In genomic region chr14:44988456-44989016, GRCm38 (mm10) we compare ENCODE assay signal across 8 mouse cellular contexts. TPM values are rescaled to one million over a fixed set of nuclear protein-coding genes. Genes with fewer than 3 reads are reported as not detected.
DNase-seq lines count a peak whose midpoint lies in the region; ATAC-seq and TF ChIP-seq lines count a peak whose summit lies in the region.

No protein-coding gene starts in this region.

- no peak for TF ChIP-seq EP300 in liver, embryonic 14.5 days (IDR thresholded peaks at IDR 0.05; ENCODE audit: low read depth)

- H3K4me3 ChIP-seq in kidney, embryonic 14.5 days (ENCODE audit: low read length) = peak overlapping the region; percentile 48
- H3K4me3 ChIP-seq in embryonic facial prominence, embryonic 10.5 days = peak overlapping the region; percentile 61
- peak overlapping the region; percentile 37 to 44 for H3K4me3 ChIP-seq in liver, embryonic 14.5 days (ENCODE audit: insufficient read depth in 1 of 2, low read depth in 2 of 2, low read length in 2 of 2)

- H3K4me1 ChIP-seq in kidney, embryonic 14.5 days (ENCODE audit: control insufficient read depth, insufficient read depth, low read length) = peaks cover 10% of the 10 kb centered on the region
- H3K4me1 ChIP-seq in embryonic facial prominence, embryonic 10.5 days = peaks cover 16% of the 10 kb centered on the region
- H3K4me1 ChIP-seq in liver, embryonic 14.5 days (replicated peaks; ENCODE audit: control insufficient read depth in 2 of 2, insufficient read depth in 2 of 2, low read length in 1 of 2) = no peaks in the 10 kb centered on the region

- H3K36me3 ChIP-seq in kidney, embryonic 14.5 days (ENCODE audit: control insufficient read depth, insufficient read depth, low read length) = no peaks in the 10 kb centered on the region
- H3K36me3 ChIP-seq in embryonic facial prominence, embryonic 10.5 days (replicated peaks) = no peaks in the 10 kb centered on the region
- no peaks in the 10 kb centered on the region for H3K36me3 ChIP-seq in liver, embryonic 14.5 days (replicated peaks; ENCODE audit: control insufficient read depth, insufficient read depth, low read depth)

- H3K9ac ChIP-seq in kidney, embryonic 14.5 days (ENCODE audit: low read depth, low read length) = 0 out of 2 replicates have a peak overlapping the region, but pooled peaks have one; percentile 40
- no peak overlapping the region for H3K9ac ChIP-seq in liver, embryonic 14.5 days (replicated peaks)

- H3K27me3 ChIP-seq in kidney, embryonic 14.5 days (ENCODE audit: control insufficient read depth, insufficient read depth, low read length) = peaks cover 15% of the 10 kb centered on the region
- H3K27me3 ChIP-seq in embryonic facial prominence, embryonic 10.5 days (replicated peaks; ENCODE audit: low read depth, poor library complexity, severe bottlenecking) = peaks cover 39% of the 10 kb centered on the region
- no peaks in the 10 kb centered on the region; the same call in 1 of the 2 replicates for H3K27me3 ChIP-seq in liver, embryonic 14.5 days (ENCODE audit: control insufficient read depth, insufficient read depth, low read length)

- no peak for TF ChIP-seq CTCF in liver, embryonic 14.5 days (IDR thresholded peaks at IDR 0.05; ENCODE audit: low read depth)

- no peak overlapping the region for H3K27ac ChIP-seq in kidney, embryonic 14.5 days (ENCODE audit: low read depth, low read length)
- H3K27ac ChIP-seq in embryonic facial prominence, embryonic 10.5 days (replicated peaks) = no peak overlapping the region
- no peak overlapping the region for H3K27ac ChIP-seq in liver, embryonic 14.5 days

- DNase-seq in kidney, adult 18-20 months = no peak
- DNase-seq in embryonic facial prominence, embryonic 10.5 days (ENCODE audit: low spot score) = no peak
- DNase-seq in heart, postnatal 4 days = peak; percentile 9
- no peak for DNase-seq in liver, embryonic 14.5 days (ENCODE audit: low read depth in 3 of 3, low spot score in 3 of 3)
- DNase-seq in natural killer cell, adult 2 months (ENCODE audit: low spot score in 2 of 2) = peak; percentile 45 to 51
- DNase-seq in thymus, postnatal 36 days = peak; percentile 63 to 74
- no peak for DNase-seq in cerebellum, adult 9-11 months

- H3K4me2 ChIP-seq in kidney, embryonic 14.5 days (replicated peaks; ENCODE audit: low read depth, low read length) = peak overlapping the region; percentile 56
- peak overlapping the region; percentile 50 for H3K4me2 ChIP-seq in liver, embryonic 14.5 days (ENCODE audit: low read depth)

- WGBS in kidney, embryonic 14.5 days = 3% methylated on average over 14 of the region's 14 CpGs
- WGBS in embryonic facial prominence, embryonic 10.5 days = 3% methylated on average over 14 of the region's 14 CpGs
- 1% methylated on average over 14 of the region's 14 CpGs for WGBS in liver, embryonic 14.5 days (ENCODE audit: insufficient replicate concordance)

- H3K9me3 ChIP-seq in kidney, embryonic 14.5 days (ENCODE audit: control insufficient read depth, low read length) = no peaks in the 10 kb centered on the region
- no peaks in the 10 kb centered on the region for H3K9me3 ChIP-seq in embryonic facial prominence, embryonic 10.5 days
- H3K9me3 ChIP-seq in liver, embryonic 14.5 days (ENCODE audit: control insufficient read depth, low read length) = no peaks in the 10 kb centered on the region

- ATAC-seq in kidney, embryonic 14.5 days (ENCODE audit: low FRiP score, low TSS enrichment) = peak; percentile 75
- ATAC-seq in liver, embryonic 14.5 days (ENCODE audit: insufficient read depth) = peak; percentile 31; the same call in 1 of the 2 replicates

RNA-seq across cellular contexts. Expression of gene Ptger2, which starts 0.5 kb away (rescaled TPM):
- polyA plus RNA-seq in kidney, embryonic 14.5 days (2014; fragmentation: Nextera tagmentation; extraction: Ambion mirVana) = 0.37 and 0.42 TPM in 2 replicates
- 0.04 and 0.08 TPM in 2 replicates for polyA plus RNA-seq in embryonic facial prominence, embryonic 10.5 days (2016; fragmentation: Nextera tagmentation; extraction: Ambion mirVana)
- under 1 TPM; 0.14 to 0.17 TPM for total RNA-seq in heart, postnatal 4 days (2021)
- 0.17 and 0.27 TPM in 2 replicates for polyA plus RNA-seq in liver, embryonic 14.5 days (2012; rRNA removed)
- 0.38 and 0.47 TPM in 2 replicates for polyA plus RNA-seq in liver, embryonic 14.5 days (2014; fragmentation: Nextera tagmentation; extraction: Ambion mirVana)

Comparison
In these comparisons a context has a peak if more than half of its experiments do, and no peak if none do; other contexts are left out.
1. DNase-seq: peak in heart, postnatal 4 days (single experiment), natural killer cell, adult 2 months (2 of 2) and thymus, postnatal 36 days (2 of 2); none in kidney, adult 18-20 months (single experiment), embryonic facial prominence, embryonic 10.5 days (single experiment), liver, embryonic 14.5 days (0 of 3) and cerebellum, adult 9-11 months (single experiment).
2. Peak in every context shown above with its lines, with median percentiles within 50 percentile points of each other: H3K4me3 ChIP-seq.